Mouse (Mus musculus) bone marrow, adult 2 months (tissue): ENCODE measurements around the gene Inpp4b.

ENCODE experiments used
- CTCF ChIP-seq: fragments of 200-500 bp; IDR thresholded peaks from 2 replicates; pipeline ENCODE4 v1.5.1; 2011; ENCODE audit warnings: low read length, control low read depth; ENCODE audit not compliant: control insufficient read depth, insufficient read depth
- POLR2A ChIP-seq: fragments of 200-500 bp; IDR thresholded peaks from 2 replicates; pipeline ENCODE4 v1.6.1; 2011; ENCODE audit warnings: low read depth, mild to moderate bottlenecking, control low read depth, low read length, borderline replicate concordance; ENCODE audit not compliant: control insufficient read depth

DNA sequence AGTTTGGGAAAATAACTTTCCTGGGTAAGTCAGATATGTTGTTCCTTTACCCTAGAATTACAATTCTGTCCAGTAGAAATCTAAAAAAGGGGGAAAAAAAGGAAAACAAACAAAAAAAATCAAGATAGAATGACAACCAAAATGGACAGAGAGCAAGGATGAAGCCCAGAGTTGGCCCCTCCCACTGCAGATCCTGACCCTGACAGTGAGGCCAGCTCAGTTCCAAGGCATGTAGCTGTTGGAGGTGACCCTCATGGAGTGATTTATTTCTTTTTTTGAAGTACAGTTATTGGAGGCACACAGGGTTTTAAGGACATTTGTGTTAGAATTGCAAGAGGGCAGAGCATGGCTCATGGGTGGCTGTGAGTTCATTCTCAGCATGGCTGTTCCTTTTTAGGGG is 258.8 kb downstream of the Inpp4b start:
- TF ChIP-seq POLR2A (no peak), CTCF (no peak)
